Mouse (Mus musculus): Measurements from ENCODE around the gene Fen1.

DNA sequence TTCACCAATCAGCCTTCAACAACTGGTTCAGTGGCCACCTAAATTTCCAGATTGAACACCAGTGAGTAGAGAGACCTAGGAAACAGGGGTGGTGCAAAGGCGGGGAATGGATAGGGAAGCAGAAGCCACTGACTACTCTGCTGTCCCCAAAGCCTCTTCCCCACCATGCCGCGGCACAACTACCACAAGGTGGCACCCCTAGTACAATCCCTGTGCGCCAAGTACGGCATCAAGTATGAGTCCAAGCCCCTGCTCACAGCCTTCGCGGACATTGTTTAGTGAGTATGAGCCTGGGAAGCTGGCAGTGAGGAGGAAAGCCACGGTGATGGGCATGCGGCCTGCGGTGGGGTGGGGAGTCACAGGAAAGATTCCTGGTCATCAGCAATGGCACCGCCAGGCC is 9.6 kb downstream of the Fen1 start:
- no peak for TF ChIP-seq POLR2A (IDR thresholded peaks at IDR 0.05; ENCODE audit: control insufficient read depth, low read depth, low read length)
- TF ChIP-seq CTCF (IDR thresholded peaks at IDR 0.05; ENCODE audit: control insufficient read depth, insufficient read depth, insufficient replicate concordance, low read depth, low read length), result no peak

Data from testis, adult 2 months (tissue).